Comparison of ENCODE assay signal across 24 mouse cellular contexts in the genomic region with DNA sequence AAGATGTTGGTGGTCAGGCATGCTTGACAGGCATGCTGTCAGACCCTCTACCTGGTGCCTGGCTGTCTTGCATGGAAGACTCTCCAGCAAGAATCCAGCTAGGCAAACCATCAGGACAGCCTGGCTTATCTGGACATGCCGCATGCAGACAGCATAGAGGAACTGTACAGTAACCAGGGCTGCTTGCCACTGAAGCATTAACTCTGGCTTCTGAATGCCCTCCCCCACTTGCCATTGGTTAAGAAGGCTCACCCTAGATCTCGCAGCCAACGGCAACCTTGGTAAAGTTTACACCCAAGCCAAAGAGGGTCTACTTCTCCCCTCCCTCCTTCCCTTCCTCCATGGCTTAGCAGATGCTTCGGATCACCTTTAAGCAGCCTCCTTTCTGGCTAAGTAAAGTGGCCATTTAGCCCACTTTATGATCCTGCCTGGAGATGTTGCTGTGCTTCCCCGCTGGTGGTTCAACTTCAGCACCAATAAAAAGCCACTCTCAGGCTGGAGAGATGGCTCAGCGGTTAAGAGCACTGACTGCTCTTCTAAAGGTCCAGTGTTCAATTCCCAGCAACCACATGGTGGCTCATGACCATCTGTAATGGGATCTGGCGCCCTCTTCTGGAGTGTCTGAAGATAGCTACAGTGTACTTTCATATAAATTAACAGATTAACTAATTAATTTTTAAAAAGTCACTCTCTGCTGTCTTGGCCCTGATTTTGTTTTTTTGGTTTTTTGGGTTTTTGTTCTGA. TPM values are rescaled to one million over a fixed set of nuclear protein-coding genes. Genes with fewer than 3 reads are reported as not detected.
DNase-seq lines count a peak whose midpoint lies in the region; ATAC-seq and TF ChIP-seq lines count a peak whose summit lies in the region.
"Had no signal": no experiment of that assay in that cellular context is flagged by ENCODE, and none has a peak within 500 bp of the region (broad histone marks: within the 10 kb centered on the region; RNA-seq: fewer than 3 reads in every experiment).

No protein-coding gene starts in this region.

- no peak for TF ChIP-seq POLR2A in kidney, adult 2 months (IDR thresholded peaks at IDR 0.05; ENCODE audit: low read depth, low read length)
- TF ChIP-seq POLR2A in bone marrow macrophage, adult 2 months (IDR thresholded peaks at IDR 0.05; ENCODE audit: borderline replicate concordance, low read depth, low read length) = no peak

- no peaks in the 10 kb centered on the region for H3K9me3 ChIP-seq in lung, embryonic 14.5 days (ENCODE audit: low read depth, low read length)
- H3K9me3 ChIP-seq in ES-E14 (ENCODE audit: control insufficient read depth, insufficient read depth, low read depth, low read length) = no peaks in the 10 kb centered on the region
- no peaks in the 10 kb centered on the region for H3K9me3 ChIP-seq in hindbrain, embryonic 11.5 days (ENCODE audit: control insufficient read depth, low read length)
- H3K9me3 ChIP-seq: embryonic facial prominence, embryonic 12.5 days; limb, embryonic 15.5 days; midbrain, embryonic 15.5 days; neural tube, embryonic 15.5 days had no signal

- no peak overlapping the region for H3K4me2 ChIP-seq in lung, embryonic 14.5 days
- H3K4me2 ChIP-seq in hindbrain, embryonic 11.5 days (replicated peaks; ENCODE audit: low read depth, low read length) = no peak overlapping the region
- H3K4me2 ChIP-seq: embryonic facial prominence, embryonic 12.5 days; limb, embryonic 15.5 days; midbrain, embryonic 15.5 days; neural tube, embryonic 15.5 days had no signal

- H3K9ac ChIP-seq in lung, embryonic 14.5 days = no peak overlapping the region
- H3K9ac ChIP-seq in ES-E14 (ENCODE audit: insufficient read depth, low read depth, low read length, poor library complexity, severe bottlenecking) = no peak overlapping the region
- H3K9ac ChIP-seq in hindbrain, embryonic 11.5 days (ENCODE audit: low read depth, low read length) = no peak overlapping the region
- H3K9ac ChIP-seq: embryonic facial prominence, embryonic 12.5 days; limb, embryonic 15.5 days; midbrain, embryonic 15.5 days; neural tube, embryonic 15.5 days had no signal

- no peaks in the 10 kb centered on the region for H3K27me3 ChIP-seq in kidney, adult 2 months (replicated peaks; ENCODE audit: control insufficient read depth, insufficient read depth, low read length)
- no peaks in the 10 kb centered on the region for H3K27me3 ChIP-seq in lung, embryonic 14.5 days (ENCODE audit: insufficient read depth, low read length)
- H3K27me3 ChIP-seq in hindbrain, embryonic 11.5 days (ENCODE audit: control insufficient read depth, insufficient read depth, low read length) = no peaks in the 10 kb centered on the region
- H3K27me3 ChIP-seq: embryonic facial prominence, embryonic 12.5 days; limb, embryonic 15.5 days; midbrain, embryonic 15.5 days; neural tube, embryonic 15.5 days had no signal

- ATAC-seq in lung, embryonic 14.5 days (ENCODE audit: insufficient read depth) = no peak
- ATAC-seq in hindbrain, embryonic 11.5 days (ENCODE audit: low FRiP score) = no peak
- ATAC-seq: activated CD4-positive, CD25-positive, alpha-beta regulatory T cell, adult 4 months; forebrain, embryonic 16.5 days; midbrain, embryonic 15.5 days had no signal

- in situ Hi-C loops in ES-E14 (cut with MboI; ENCODE audit: low sequenced_read_pairs in 2 of 2, unreplicated experiment in 2 of 2) = no loop called here

- intact Hi-C loops in heart, postnatal 36 days (cut with DNase I) = no loop called here

- H3K36me3 ChIP-seq in kidney, adult 2 months (ENCODE audit: control insufficient read depth, insufficient read depth, low read length) = no peaks in the 10 kb centered on the region
- H3K36me3 ChIP-seq in lung, embryonic 14.5 days (ENCODE audit: insufficient read depth) = no peaks in the 10 kb centered on the region
- no peaks in the 10 kb centered on the region for H3K36me3 ChIP-seq in ES-E14 (ENCODE audit: control insufficient read depth, insufficient read depth, low read length, poor library complexity, severe bottlenecking)
- no peaks in the 10 kb centered on the region for H3K36me3 ChIP-seq in hindbrain, embryonic 11.5 days (ENCODE audit: control insufficient read depth, insufficient read depth, low read length)
- H3K36me3 ChIP-seq: embryonic facial prominence, embryonic 12.5 days; limb, embryonic 15.5 days; midbrain, embryonic 15.5 days; neural tube, embryonic 15.5 days had no signal

- 0 out of 2 replicates have a peak, but pooled peaks have one; percentile 8 for TF ChIP-seq CTCF in kidney, adult 2 months (conservative IDR thresholded peaks at IDR 0.05; ENCODE audit: insufficient read depth, insufficient read length, low read depth, low read length)
- TF ChIP-seq CTCF in lung, embryonic 14.5 days (IDR thresholded peaks at IDR 0.05; ENCODE audit: low read depth) = peak; percentile 24
- peak; percentile 18; the same call in 1 of the 2 replicates for TF ChIP-seq CTCF in bone marrow macrophage, adult 2 months (IDR thresholded peaks at IDR 0.05; ENCODE audit: low read depth, low read length)

- 73% methylated on average over 7 of the region's 7 CpGs for WGBS in kidney, adult 2 months
- 70% methylated on average over 7 of the region's 7 CpGs for WGBS in lung, embryonic 14.5 days
- 77% methylated on average over 7 of the region's 7 CpGs for WGBS in hindbrain, embryonic 11.5 days

- DNase-seq in kidney, adult 2 months = no peak
- no peak for DNase-seq in kidney, postnatal 14 days
- DNase-seq in lung, embryonic 14.5 days = no peak
- DNase-seq in lung, adult 18-20 months = no peak
- DNase-seq in ES-E14 (ENCODE audit: low read depth, low spot score) = no peak
- DNase-seq in hindbrain, embryonic 11.5 days (ENCODE audit: low spot score) = no peak
- DNase-seq in heart, postnatal 36 days = no peak
- DNase-seq: adrenal gland, postnatal 10 days; cerebellum, adult 11 months; cerebellum, postnatal 10 days; heart, postnatal 4 days; kidney, adult 9 months; lung, postnatal 10 days; thymus, postnatal 4 days had no signal

- no peak overlapping the region for H3K4me3 ChIP-seq in kidney, adult 2 months (ENCODE audit: insufficient read depth, low read depth, low read length)
- H3K4me3 ChIP-seq in lung, embryonic 14.5 days (ENCODE audit: low read depth, low read length) = no peak overlapping the region
- H3K4me3 ChIP-seq in ES-E14 (ENCODE audit: insufficient read depth in 1 of 2, low read depth in 1 of 2, low read length in 2 of 2, poor library complexity in 1 of 2, severe bottlenecking in 1 of 2) = no peak overlapping the region
- no peak overlapping the region for H3K4me3 ChIP-seq in bone marrow macrophage, adult 2 months (ENCODE audit: insufficient read depth, low read length)
- H3K4me3 ChIP-seq in hindbrain, embryonic 11.5 days (ENCODE audit: low read depth, low read length) = no peak overlapping the region
- H3K4me3 ChIP-seq: embryonic facial prominence, embryonic 12.5 days; erythroblast, embryonic 14.5 days; limb, embryonic 15.5 days; megakaryocyte, embryonic 14.5 days; midbrain, embryonic 15.5 days; neural tube, embryonic 15.5 days had no signal

- H3K27ac ChIP-seq in kidney, adult 2 months (ENCODE audit: insufficient read depth, low read depth, low read length) = no peak overlapping the region
- H3K27ac ChIP-seq in lung, embryonic 14.5 days (ENCODE audit: low read depth) = no peak overlapping the region
- H3K27ac ChIP-seq in ES-E14 (ENCODE audit: insufficient read depth, low read depth, low read length, poor library complexity, severe bottlenecking) = no peak overlapping the region
- no peak overlapping the region for H3K27ac ChIP-seq in bone marrow macrophage, adult 2 months (ENCODE audit: insufficient read depth, low read depth, low read length)
- no peak overlapping the region for H3K27ac ChIP-seq in hindbrain, embryonic 11.5 days (ENCODE audit: low read depth, low read length)
- H3K27ac ChIP-seq: embryonic facial prominence, embryonic 12.5 days; limb, embryonic 15.5 days; midbrain, embryonic 15.5 days; neural tube, embryonic 15.5 days had no signal

- no peaks in the 10 kb centered on the region for H3K4me1 ChIP-seq in kidney, adult 2 months (ENCODE audit: control insufficient read depth, insufficient read depth, low read length)
- H3K4me1 ChIP-seq in lung, embryonic 14.5 days (ENCODE audit: insufficient read depth) = no peaks in the 10 kb centered on the region
- no peaks in the 10 kb centered on the region for H3K4me1 ChIP-seq in ES-E14 (ENCODE audit: control insufficient read depth in 2 of 2, insufficient read depth in 2 of 2, low read length in 2 of 2, poor library complexity in 1 of 2)
- H3K4me1 ChIP-seq in bone marrow macrophage, adult 2 months (ENCODE audit: control insufficient read depth, insufficient read depth, low read length) = peaks cover 5% of the 10 kb centered on the region
- no peaks in the 10 kb centered on the region for H3K4me1 ChIP-seq in hindbrain, embryonic 11.5 days (replicated peaks; ENCODE audit: control insufficient read depth, insufficient read depth, low read length)
- H3K4me1 ChIP-seq: embryonic facial prominence, embryonic 12.5 days; limb, embryonic 15.5 days; midbrain, embryonic 15.5 days; neural tube, embryonic 15.5 days had no signal

TF ChIP-seq in ES-E14, 5 proteins besides CTCF, POLR2A, EP300 and RAD21 (continues in another document):
- TF ChIP-seq ZNF384 (IDR thresholded peaks at IDR 0.05; ENCODE audit: low read depth, low read length) = no peak

RNA-seq across cellular contexts. Expression of a gene that starts 18.0 kb away (rescaled TPM):
- polyA plus RNA-seq in kidney, adult 2 months (2012; rRNA removed) = 0.33 and 0.58 TPM in 2 replicates
- 0.45 and 0.46 TPM in 2 replicates for polyA plus RNA-seq in lung, embryonic 14.5 days (2014; fragmentation: Nextera tagmentation; extraction: Ambion mirVana)
- total RNA-seq in ES-E14 (2012; rRNA removed) = 0.98 and 1.6 TPM in 2 replicates
- polyA plus RNA-seq in bone marrow macrophage, adult 2 months (2012; ENCODE audit: insufficient read depth, insufficient read length, missing spikeins) = not detected in 2 replicates
- 0.59 TPM in 1 of 2 replicates, not detected in the other for polyA plus RNA-seq in hindbrain, embryonic 11.5 days (2014; fragmentation: Nextera tagmentation; extraction: Ambion mirVana)
- total RNA-seq in heart, postnatal 36 days (2021) = not detected
- polyA plus RNA-seq: large intestine, adult 2 months had no signal

RNA-seq across cellular contexts. Expression of a gene that starts 18.9 kb away (rescaled TPM):
- 1,123 and 1,352 TPM in 2 replicates for polyA plus RNA-seq in kidney, adult 2 months (2012; rRNA removed)
- polyA plus RNA-seq in lung, embryonic 14.5 days (2014; fragmentation: Nextera tagmentation; extraction: Ambion mirVana) = 1,057 and 1,103 TPM in 2 replicates
- total RNA-seq in ES-E14 (2012; rRNA removed) = 1,120 and 1,195 TPM in 2 replicates
- polyA plus RNA-seq in bone marrow macrophage, adult 2 months (2012; ENCODE audit: insufficient read depth, insufficient read length, missing spikeins) = 808 and 810 TPM in 2 replicates
- polyA plus RNA-seq in hindbrain, embryonic 11.5 days (2014; fragmentation: Nextera tagmentation; extraction: Ambion mirVana) = 1,074 and 1,099 TPM in 2 replicates
- total RNA-seq in heart, postnatal 36 days (2021) = 1,000 to 10,000 TPM in 1 of 2 experiments, 100 to 1,000 TPM in 1; 856 to 1,567 TPM

RNA-seq across cellular contexts. Expression of a gene that starts 30.2 kb away (rescaled TPM):
- 35.5 and 42.8 TPM in 2 replicates for polyA plus RNA-seq in kidney, adult 2 months (2012; rRNA removed)
- 51.4 and 58.0 TPM in 2 replicates for polyA plus RNA-seq in lung, embryonic 14.5 days (2014; fragmentation: Nextera tagmentation; extraction: Ambion mirVana)
- total RNA-seq in ES-E14 (2012; rRNA removed) = 28.8 and 36.8 TPM in 2 replicates
- polyA plus RNA-seq in bone marrow macrophage, adult 2 months (2012; ENCODE audit: insufficient read depth, insufficient read length, missing spikeins) = 101 and 120 TPM in 2 replicates
- polyA plus RNA-seq in hindbrain, embryonic 11.5 days (2014; fragmentation: Nextera tagmentation; extraction: Ambion mirVana) = 20.4 and 22.6 TPM in 2 replicates
- 10 to 100 TPM; 35.4 to 44.4 TPM for total RNA-seq in heart, postnatal 36 days (2021)
